Mouse (Mus musculus): ENCODE measurements around the gene Ttc8.
"Not testable (repeated sequence)": the region's sequence is repeated elsewhere in the genome, so short reads cannot be mapped to it uniquely, and the experiment has no call there.

Gene Ttc8

GRCm38 (mm10) chr12:98920194-98920991 lies at the start of gene Ttc8:
TSS of gene Ttc8 (plus strand) at chr12:98920574.
- peak; percentile 88 for DNase-seq

GRCm38 (mm10) chr12:98872836-98873235 lies 47.5 kb upstream of the Ttc8 start:
- no peak for DNase-seq

- no peak for DNase-seq
Observed at GRCm38 (mm10) chr12:98875216-98875615, 45.2 kb upstream of the Ttc8 start.

GRCm38 (mm10) chr12:98878693-98879092 lies 41.7 kb upstream of the Ttc8 start:
- DNase-seq, result no peak

GRCm38 (mm10) chr12:98881796-98882195 lies 38.6 kb upstream of the Ttc8 start:
- peak; percentile 4 for DNase-seq

GRCm38 (mm10) chr12:98884515-98884914 lies 35.9 kb upstream of the Ttc8 start:
- no peak for DNase-seq

GRCm38 (mm10) chr12:98896761-98897160 lies 23.6 kb upstream of the Ttc8 start:
- DNase-seq, result no peak

- DNase-seq, result no peak
Observed at GRCm38 (mm10) chr12:98899676-98900075, 20.7 kb upstream of the Ttc8 start.

- DNase-seq, result peak; percentile 2
Observed at GRCm38 (mm10) chr12:98900341-98900880, 20.0 kb upstream of the Ttc8 start.

- DNase-seq, result peak; percentile 70
Observed at GRCm38 (mm10) chr12:98900881-98901801, 19.2 kb upstream of the Ttc8 start, which contains the start of gene Eml5. TSS of gene Eml5 (minus strand) at chr12:98901484.

GRCm38 (mm10) chr12:98905466-98905865 lies 14.9 kb upstream of the Ttc8 start:
- no peak for DNase-seq

GRCm38 (mm10) chr12:98910096-98910495 lies 10.3 kb upstream of the Ttc8 start:
- no peak for DNase-seq

- no peak for DNase-seq
Observed at GRCm38 (mm10) chr12:98931174-98931573, 10.8 kb downstream of the Ttc8 start.

- no peak for DNase-seq
Observed at GRCm38 (mm10) chr12:98932441-98932840, 12.1 kb downstream of the Ttc8 start.

GRCm38 (mm10) chr12:98932856-98933255 lies 12.5 kb downstream of the Ttc8 start:
- no peak for DNase-seq

GRCm38 (mm10) chr12:98951295-98951694 lies 30.9 kb downstream of the Ttc8 start:
- DNase-seq, result not testable (repeated sequence)

GRCm38 (mm10) chr12:98956951-98957350 lies 36.6 kb downstream of the Ttc8 start:
- DNase-seq, result no peak

- DNase-seq, result no peak
Observed at GRCm38 (mm10) chr12:98957455-98957854, 37.1 kb downstream of the Ttc8 start.

GRCm38 (mm10) chr12:98961008-98961407 lies 40.6 kb downstream of the Ttc8 start:
- no peak for DNase-seq

GRCm38 (mm10) chr12:98961415-98961814 lies 41.0 kb downstream of the Ttc8 start:
- DNase-seq, result no peak

GRCm38 (mm10) chr12:98965441-98966135 lies 45.2 kb downstream of the Ttc8 start:
- DNase-seq, result no peak

GRCm38 (mm10) chr12:98972291-98972690 lies 51.9 kb downstream of the Ttc8 start:
- DNase-seq, result no peak

GRCm38 (mm10) chr12:98973461-98973860 lies 53.1 kb downstream of the Ttc8 start:
- no peak for DNase-seq

All from lung, postnatal 10 days (tissue).